Mouse (Mus musculus) cerebellum, adult 2 months (tissue): ENCODE measurements around the gene Mdm2.

Source experiments
- CTCF ChIP-seq: fragments of 200-500 bp; IDR thresholded peaks from 2 replicates; pipeline ENCODE4 v1.5.1; 2011; ENCODE audit warnings: low read depth, mild to moderate bottlenecking, control low read depth, low read length, moderate library complexity, borderline replicate concordance; ENCODE audit not compliant: insufficient read depth
- POLR2A ChIP-seq: fragments of 200-500 bp; IDR thresholded peaks from 2 replicates; pipeline ENCODE4 v1.6.1; 2011; ENCODE audit warnings: low read length, control low read depth, borderline replicate concordance; ENCODE audit not compliant: insufficient read depth

GRCm38 (mm10) chr10:117697561-117698115, 12.9 kb downstream of the Mdm2 start:
- TF ChIP-seq POLR2A (no peak), CTCF (no peak)
